Mouse (Mus musculus) frontal cortex, postnatal 10 days (tissue): Measurements from ENCODE around the gene Il18.

Experiments
- DNase-seq, 2 experiments: peaks; one replicate each; pipeline ENCODE4 v3.0.0; 2022; ENCODE audit warnings: low spot score in 2 of 2, mixed read lengths in 1 of 2

The Il18 gene

DNA sequence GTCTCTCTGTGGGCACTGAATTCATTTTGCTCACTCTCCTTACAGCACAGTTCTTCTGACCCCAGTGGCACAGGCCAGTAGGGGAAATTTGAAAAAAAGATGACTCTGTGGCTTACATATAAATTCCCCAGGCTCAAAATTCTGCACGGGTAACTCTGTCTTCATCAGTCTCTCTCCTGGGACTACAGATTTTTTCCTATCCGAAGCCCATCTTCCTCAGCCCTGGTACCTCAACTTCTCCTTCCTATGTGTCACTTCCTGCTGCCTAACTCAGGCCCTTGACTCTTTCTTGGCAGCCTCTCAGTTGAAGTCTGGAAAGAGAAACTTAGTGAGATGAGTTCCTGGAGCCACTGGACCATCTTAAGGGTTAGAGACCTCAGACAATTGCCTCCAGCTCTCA, 1.1 kb upstream of the Il18 start:
- no peak for DNase-seq

DNA sequence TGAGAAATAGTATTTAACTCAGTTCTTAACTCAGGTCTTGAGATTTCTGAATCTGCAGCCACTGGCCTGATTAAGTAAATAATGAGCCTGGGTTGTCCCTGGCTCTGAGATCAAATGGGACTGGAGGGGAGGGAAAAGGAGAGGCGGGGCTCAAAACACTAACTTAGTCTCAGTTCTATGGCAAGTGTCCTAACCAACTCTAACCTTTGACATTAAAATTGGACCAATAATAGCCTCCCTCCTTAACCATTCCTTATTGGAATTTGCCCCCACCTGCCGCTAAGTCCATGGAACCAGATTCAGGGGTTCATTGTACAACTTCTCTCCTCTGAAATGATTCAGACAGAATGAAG, 443 bp downstream of the Il18 start, which contains the start of gene Bco2:
Gene Bco2 (minus strand): TSS at position 88 of the 353 bp plus-strand sequence.
- DNase-seq = no peak

DNA sequence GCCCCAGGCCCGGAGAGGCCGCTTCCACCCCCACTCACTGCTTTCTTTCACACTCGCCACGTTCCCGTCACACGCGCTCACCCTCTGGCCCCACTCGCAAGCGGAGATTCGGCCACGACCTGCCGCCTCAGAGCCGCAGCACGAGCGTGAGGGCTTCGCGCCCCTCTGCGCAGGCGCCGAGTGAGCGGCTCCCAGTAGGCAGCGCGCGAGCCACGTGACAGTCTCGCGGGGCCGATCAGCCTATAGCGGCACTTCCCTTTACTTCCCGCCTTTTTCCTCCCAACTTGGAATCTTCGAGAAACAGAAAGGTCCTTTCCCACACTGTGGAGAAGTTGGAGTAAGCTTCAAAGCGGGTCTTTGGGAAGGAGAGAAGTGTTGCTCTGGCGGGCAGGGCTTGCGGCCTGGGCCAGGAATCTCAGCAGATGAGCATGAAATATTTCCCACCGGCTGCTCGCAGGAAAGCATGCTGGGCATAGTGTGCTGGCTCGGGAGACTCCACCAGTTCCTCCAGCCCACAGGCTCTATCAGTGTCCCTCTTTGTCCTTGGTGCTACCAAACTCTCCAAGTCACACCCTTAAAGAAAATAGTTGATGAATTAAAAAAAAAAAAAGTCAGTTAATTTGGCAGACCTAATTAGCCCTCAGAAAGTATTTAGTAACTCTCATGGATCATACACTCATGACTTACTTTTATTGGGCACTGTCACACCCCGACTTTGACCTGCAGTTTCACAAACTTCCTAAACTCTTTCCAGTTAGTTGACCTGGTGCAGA, 6.7 kb downstream of the Il18 start, which contains the start of gene Tex12:
Gene Tex12 (minus strand): TSS at position 181 of the 773 bp plus-strand sequence.
- no peak for DNase-seq

- no peak for DNase-seq
These were observed 7.3 kb downstream of the Il18 start for GRCm38 (mm10) chr9:50561918-50562360.

DNA sequence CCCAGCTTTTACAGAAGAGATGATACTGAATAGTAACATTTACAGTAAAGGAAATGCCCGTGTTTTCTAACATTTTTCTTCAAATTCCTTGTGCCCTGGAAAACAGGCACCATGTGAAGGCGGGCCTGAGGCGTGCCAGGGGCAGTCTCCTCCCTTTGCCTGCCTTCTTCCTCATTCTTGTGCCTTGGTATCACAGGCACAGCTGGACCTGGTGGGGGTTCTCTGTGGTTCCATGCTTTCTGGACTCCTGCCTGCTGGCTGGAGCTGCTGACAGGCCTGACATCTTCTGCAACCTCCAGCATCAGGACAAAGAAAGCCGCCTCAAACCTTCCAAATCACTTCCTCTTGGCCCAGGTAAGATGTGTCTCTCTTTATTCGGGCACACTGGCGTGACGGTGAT, 10.5 kb downstream of the Il18 start:
- no peak for DNase-seq

GRCm38 (mm10) chr9:50565940-50566339, 11.3 kb downstream of the Il18 start:
- no peak for DNase-seq

DNA sequence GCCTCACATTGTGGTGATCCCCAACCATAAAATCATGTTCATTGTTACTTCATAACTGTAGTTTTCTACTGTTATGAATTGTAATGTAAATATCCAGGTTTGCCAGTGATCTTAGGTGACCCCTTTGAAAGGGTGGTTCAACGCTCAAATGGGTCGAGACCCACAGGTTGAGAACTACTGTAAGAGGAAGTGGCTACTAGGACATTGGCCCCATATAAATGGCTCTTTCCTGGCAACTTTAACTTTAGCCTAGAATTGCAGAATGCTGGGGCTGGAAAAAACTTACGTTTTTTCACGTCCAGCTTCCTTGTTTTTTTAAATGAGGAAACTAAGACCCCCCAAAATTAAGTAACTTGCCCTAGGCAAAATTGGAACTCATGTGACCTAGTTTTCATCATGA, 12.7 kb downstream of the Il18 start:
- no peak for DNase-seq

GRCm38 (mm10) chr9:50567881-50568280, 13.3 kb downstream of the Il18 start:
- DNase-seq = no peak

DNA sequence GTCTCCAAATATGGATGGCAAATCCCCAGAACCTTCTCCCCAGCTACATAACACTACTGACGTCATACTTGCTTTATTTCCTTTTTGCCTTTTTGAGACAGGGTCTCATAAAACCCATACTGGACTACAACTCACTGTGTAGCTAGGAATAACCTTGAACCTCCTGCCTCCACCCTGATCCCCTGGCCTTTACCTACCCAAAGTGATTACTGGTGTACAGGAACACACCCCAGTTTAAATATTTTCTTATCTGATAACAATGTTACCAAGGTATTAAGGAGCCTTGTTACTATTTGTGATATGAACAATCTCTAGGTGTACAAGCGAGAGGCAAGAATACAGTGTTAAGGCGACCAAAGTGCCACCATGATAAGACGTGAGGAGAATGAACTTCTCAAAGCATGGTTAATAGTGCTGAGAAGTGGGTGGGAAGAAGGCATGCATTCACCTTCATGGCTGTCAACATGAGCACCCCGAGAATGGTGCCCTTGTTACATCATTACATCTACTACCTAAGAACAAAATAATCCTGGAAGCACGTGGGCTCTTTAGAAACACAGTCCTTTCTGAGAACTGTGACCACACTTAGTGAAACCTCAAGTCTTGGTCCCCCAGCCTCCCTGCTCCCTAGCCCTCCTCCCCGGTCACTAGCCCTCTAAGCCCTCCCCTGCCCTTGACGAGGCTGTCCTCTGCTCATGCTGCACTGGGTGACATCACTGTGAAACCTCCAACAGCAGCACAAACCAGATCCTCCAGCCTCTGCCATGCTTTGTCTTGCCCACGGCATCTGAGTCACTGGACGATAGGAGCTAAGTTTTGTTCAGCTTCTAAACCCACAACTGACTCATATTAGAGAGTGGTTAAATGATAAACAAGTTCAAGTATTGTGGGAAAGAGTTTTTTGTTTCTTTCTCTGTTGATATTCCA, 15.2 kb downstream of the Il18 start:
- no peak for DNase-seq

DNA sequence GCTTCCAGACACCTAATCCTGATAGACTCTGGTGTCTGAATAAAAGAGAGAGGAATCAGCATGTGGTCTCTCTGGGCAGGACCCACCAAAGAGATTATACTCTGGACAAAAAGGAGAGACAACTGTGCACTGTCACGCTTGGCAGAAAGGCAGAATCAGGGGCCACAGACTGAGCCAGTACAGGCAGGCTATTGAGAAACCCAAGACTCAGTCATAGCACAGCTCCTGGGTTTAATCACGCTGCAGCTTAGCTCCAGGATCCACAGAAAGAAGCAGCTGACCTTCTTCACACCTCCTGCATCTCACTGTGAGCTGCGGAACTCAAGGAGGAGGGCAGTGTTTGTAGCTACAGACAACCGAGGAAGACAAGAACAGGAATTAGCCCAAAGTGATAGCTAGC, 25.7 kb downstream of the Il18 start:
- DNase-seq = no peak

DNA sequence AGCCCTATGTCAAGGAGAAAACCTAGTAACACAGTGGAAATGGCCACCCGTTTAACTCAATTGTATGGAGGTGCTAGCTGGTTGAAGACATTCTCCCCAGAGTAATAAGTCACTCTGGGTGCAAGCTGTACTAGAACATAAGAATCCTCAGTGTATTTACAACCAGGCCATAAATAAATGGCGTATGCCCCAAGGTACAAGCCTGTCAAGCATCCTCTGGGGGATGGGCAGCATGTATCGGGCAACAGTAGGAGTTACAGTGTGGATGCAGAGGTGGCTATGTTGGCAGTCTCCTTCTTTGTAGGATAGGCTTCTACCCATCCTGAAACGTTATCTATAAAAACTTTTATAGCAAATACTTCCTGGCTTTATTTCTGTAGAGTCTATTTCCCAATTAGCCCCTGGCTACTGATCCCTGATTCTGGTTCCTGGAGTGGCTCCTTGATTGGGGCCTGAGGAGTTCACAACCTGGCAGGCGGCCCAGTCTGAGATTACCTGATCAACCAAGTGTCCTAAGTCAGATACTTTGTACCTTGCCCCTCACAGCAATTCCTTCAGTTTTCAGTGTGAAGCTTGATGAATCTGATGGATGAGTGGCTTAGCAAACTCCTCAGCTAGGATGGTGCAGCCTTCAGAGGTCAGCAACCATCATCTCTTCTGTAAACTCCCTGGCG, 30.7 kb downstream of the Il18 start:
- DNase-seq = no peak

GRCm38 (mm10) chr9:50586955-50587354, 32.3 kb downstream of the Il18 start:
- no peak for DNase-seq

DNA sequence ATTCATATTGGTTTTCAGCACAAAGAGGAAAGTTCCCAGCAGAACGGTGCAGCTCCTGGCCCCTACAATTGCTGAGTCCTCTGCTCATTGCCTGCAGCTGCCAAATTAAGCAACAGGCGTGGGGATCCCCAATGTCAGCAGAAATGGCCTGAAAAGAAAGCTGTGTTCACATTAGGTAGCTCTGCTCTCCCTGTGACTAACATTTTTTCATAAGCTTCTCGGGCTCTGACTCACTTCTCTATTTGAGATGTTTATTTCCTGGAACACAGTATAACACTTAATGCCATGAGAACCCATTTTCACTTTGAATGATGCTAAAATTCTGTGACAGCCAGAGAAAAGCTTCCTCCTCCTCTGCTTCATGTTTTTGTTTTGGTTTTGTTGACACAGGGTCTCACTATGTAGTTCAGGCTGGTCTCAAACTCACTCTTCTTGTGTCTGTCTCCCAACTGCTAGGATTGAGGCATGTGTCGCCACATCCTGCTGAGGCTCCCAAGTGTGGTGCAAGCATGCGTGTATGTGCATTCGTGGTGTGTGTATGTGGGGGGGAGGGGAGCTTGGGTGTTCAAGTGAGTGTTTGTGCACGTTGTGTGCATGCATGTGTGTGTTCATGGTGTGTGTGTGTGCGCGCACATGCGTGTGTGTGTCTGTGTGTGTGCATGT, 36.4 kb downstream of the Il18 start:
- no peak for DNase-seq

GRCm38 (mm10) chr9:50592955-50593354, 38.3 kb downstream of the Il18 start:
- no peak for DNase-seq

- no peak for DNase-seq
These were observed 38.9 kb downstream of the Il18 start for GRCm38 (mm10) chr9:50593544-50593943.

- no peak for DNase-seq
These were observed 40.3 kb downstream of the Il18 start for GRCm38 (mm10) chr9:50594794-50595417.

- DNase-seq = no peak
These were observed 42.3 kb downstream of the Il18 start for GRCm38 (mm10) chr9:50596973-50597372.

DNA sequence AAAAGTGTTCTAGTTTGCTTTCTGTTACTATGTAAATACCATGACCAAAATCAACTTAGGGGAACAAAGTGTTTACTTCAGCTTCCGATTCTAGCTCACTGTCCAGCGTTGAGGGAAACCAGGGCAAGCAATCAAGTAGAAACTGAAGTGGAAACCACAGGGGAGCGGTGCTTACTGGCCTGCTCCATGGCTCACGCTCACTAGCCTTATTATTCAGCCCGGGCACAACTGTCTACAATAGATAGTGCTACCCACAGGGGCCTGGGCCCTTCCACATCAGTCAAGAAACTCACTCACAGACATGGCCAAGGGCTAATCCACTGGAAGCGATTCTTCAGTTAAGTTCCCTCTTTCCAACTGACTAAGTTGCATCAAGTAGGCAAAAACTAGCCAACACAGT, 46.9 kb downstream of the Il18 start:
- no peak for DNase-seq

- DNase-seq = no peak
These were observed 47.6 kb downstream of the Il18 start for GRCm38 (mm10) chr9:50602055-50602845.
